Mouse (Mus musculus) olfactory bulb, adult 2 months (tissue): ENCODE results near the gene Mansc1. TPM values are rescaled to one million over a fixed set of nuclear protein-coding genes. Genes with fewer than 3 reads are reported as not detected.
A peak's percentile ranks its signal among the peaks of the same experiment; 100 is the strongest.

Source experiments
- H3K27ac ChIP-seq: fragments of 200-500 bp; 2 replicates; pipeline ENCODE4 v1.5.1; 2012; ENCODE audit warnings: low read depth, low read length; ENCODE audit not compliant: insufficient read depth
- H3K4me1 ChIP-seq: fragments of 200-500 bp; 2 replicates; pipeline ENCODE4 v1.6.1; 2012; ENCODE audit warnings: low read length; ENCODE audit not compliant: control insufficient read depth, insufficient read depth
- H3K4me3 ChIP-seq: fragments of 200-500 bp; 2 replicates; pipeline ENCODE4 v1.5.1; 2012; ENCODE audit warnings: mild to moderate bottlenecking, low read depth, low read length, moderate library complexity; ENCODE audit not compliant: insufficient read depth
- CTCF ChIP-seq: fragments of 200-500 bp; IDR thresholded peaks from 2 replicates; pipeline ENCODE4 v1.5.1; 2012; ENCODE audit warnings: low read depth, mild to moderate bottlenecking, low read length, moderate library complexity; ENCODE audit not compliant: insufficient read depth
- POLR2A ChIP-seq: fragments of 200-500 bp; IDR thresholded peaks from 2 replicates; pipeline ENCODE4 v1.6.1; 2012; ENCODE audit warnings: mild to moderate bottlenecking, low read depth, low read length, moderate library complexity; ENCODE audit not compliant: insufficient read depth
- WGBS: fragments of 180-500 bp; shearing (Covaris S2); methylation state at CpG from one replicate; pipeline ENCODE4 v1.1.7; 2018; 5-methylcytosine and 5-hydroxymethylcytosine counted together
- polyA plus RNA-seq: library from polyadenylated mRNA; stranded (reverse); fragments of >200 nt; gene quantifications from 2 replicates; pipeline ENCODE4 v1.2.4, GENCODE M21; 2012; ENCODE audit warnings: low replicate concordance; ENCODE audit not compliant: missing spikeins, insufficient read depth, insufficient read length

Mansc1 gene
- polyA plus RNA-seq, 1 experiment = not detected

DNA sequence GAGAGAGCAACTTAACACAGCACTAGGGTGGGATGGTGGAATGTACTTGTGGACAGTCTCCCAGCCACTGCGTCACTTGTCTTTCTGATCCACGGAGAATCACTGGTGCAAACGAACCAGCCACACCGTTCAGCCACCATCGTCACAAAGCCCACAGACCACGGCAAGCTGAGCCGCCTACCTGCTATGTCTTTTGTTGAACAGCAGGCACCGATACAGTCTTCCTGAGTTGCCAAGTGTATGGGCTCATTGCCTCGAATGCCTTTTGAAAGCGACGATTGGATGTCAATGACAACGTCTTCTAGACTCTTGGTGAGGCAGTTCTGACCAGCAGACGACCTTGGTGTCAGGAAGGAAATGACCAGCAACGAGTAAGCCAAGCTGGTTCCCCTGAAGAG lies 10.7 kb downstream of the Mansc1 start:
- no peak overlapping the region for H3K4me3 ChIP-seq
- 59% methylated on average over 14 of the region's 14 CpGs for WGBS
- peaks cover 4% of the 10 kb centered on the region for H3K4me1 ChIP-seq
- TF ChIP-seq CTCF (no peak), POLR2A (no peak)
- 0 out of 2 replicates have a peak overlapping the region, but pooled peaks have one; percentile 13 for H3K27ac ChIP-seq

DNA sequence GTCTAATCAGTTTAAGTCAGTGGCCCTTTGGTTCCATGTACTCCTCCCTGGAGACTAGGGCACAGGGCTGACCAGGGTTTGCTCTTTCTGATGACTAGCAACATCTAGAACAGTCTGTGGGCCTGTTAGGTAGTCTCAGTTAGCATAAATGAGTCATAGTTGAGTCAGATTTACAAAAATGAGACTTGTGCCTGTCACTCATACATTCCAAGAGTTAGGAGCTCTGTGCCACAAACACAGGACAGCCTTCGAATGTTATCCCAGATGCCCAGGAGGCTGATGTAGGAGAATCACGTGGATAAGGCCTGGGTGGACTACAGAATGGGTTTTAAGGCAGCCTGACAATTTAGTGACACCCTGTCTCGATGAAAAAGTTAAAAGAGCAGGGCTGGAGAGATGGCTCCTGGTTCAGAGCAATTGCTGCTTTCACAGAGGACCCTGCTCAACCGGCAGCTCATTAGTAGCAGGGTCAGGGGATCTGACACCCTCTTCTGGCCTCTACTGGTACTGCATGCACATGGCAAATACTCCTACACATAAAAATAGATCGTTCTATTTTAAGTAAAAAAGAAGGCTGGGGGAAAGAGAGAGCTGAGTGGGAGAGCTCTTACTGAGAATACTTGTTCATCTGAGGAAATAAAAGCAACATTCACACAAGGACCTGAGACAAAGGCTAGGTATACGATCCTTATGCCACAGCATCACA lies 11.3 kb downstream of the Mansc1 start:
- Histone ChIP-seq H3K4me1 (peaks cover 4% of the 10 kb centered on the region), H3K27ac (0 out of 2 replicates have a peak overlapping the region, but pooled peaks have one; percentile 13), H3K4me3 (no peak overlapping the region)
- WGBS = 47% methylated on average over 6 of the region's 6 CpGs
- TF ChIP-seq POLR2A (no peak), CTCF (no peak)

DNA sequence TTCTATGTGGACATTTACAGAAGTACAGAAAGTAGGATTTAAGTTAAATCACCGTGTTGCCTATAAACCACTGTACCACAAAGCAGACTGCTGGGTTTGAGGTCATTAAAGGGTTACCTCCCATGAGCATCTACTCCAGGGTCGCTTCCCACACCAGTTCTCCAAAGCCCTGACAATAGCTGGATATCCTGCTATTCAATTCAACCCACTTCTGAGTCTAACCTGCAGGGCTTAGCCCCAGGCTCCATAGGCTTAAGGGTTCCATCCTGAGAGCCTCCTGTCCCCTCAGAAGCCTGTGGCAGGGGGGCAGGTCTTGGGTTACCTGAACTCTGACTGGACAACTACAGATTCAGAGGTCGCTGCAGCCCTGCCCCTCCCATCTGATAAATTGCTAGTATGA lies 12.2 kb downstream of the Mansc1 start:
- 88% methylated on average over 3 of the region's 3 CpGs for WGBS
- H3K27ac ChIP-seq = no peak overlapping the region

DNA sequence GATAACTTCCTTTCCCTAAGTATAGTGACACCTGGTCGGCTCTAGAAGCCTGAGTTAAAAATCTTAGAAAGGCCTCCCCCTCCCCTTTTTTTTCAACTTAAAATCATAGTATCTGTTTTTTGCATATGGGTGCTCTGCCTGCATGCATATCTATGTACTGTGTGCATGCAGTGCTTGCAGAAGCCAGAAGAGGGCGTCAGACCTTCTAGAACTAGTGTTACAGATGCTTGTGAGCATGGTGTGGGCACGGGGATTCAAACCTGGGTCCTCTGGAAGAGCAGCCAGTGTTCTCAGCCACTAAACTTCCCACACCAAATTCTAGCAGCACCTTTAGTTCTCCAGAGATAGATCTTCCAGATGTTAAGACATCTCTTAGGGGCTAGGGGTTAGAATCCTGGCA lies 14.7 kb downstream of the Mansc1 start:
- TF ChIP-seq CTCF = no peak
- 53% methylated on average over 3 of the region's 3 CpGs for WGBS
- H3K4me1 ChIP-seq = peaks cover 4% of the 10 kb centered on the region
- H3K4me3 ChIP-seq = no peak overlapping the region
- no peak overlapping the region for H3K27ac ChIP-seq

More for the DNA sequence above, 12.2 kb downstream of the Mansc1 start:
- Histone ChIP-seq H3K4me3 (no peak overlapping the region), H3K4me1 (peaks cover 4% of the 10 kb centered on the region)
- TF ChIP-seq POLR2A = no peak
- no peak for TF ChIP-seq CTCF

DNA sequence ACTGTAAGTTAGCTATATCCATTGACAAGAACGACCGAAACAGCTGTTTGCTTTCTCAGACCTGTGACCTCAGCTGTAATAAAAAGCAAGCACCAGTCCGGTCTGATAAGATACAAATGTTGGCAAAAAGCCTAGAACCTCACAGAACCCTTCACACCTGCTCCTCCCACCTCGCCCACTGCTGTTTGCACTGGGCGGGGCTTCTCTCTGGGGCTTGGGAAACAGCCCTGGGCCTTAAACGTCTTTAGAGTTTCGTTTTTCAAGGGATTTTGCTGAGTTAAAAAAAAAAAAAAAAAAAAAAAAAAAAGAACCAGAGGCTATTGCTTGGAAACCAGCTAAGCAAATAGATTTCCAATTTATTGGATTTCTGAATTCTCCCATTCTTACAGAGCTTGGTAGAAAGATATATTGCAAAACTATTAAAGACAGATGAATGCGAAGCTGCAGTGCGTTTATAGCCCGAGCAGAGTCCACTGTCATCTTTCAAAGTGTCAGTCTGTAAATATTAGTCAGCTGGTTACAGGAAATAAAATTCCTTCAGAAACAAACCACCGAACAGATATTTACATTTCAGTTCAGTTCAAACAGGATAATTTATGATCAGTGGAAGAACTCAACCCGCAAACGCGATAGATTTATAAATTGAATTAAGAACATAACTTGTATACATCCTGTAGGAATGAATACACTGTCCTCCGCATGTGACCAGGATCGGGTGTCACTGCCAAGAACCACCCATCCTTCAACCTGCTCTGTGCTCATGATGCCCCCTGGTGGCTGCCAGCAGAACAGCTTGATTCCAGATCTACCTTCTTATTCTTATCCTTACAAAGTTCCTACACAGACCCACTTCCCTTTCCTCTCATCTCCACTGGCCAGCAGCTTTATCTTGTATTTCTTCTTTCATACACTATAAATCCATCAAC lies 17.3 kb downstream of the Mansc1 start:
- WGBS = 37% methylated on average over 16 of the region's 16 CpGs
- TF ChIP-seq POLR2A = no peak
- peak; percentile 65 for TF ChIP-seq CTCF
- Histone ChIP-seq H3K4me1 (peaks cover 9% of the 10 kb centered on the region), H3K4me3 (no peak overlapping the region), H3K27ac (no peak overlapping the region)

DNA sequence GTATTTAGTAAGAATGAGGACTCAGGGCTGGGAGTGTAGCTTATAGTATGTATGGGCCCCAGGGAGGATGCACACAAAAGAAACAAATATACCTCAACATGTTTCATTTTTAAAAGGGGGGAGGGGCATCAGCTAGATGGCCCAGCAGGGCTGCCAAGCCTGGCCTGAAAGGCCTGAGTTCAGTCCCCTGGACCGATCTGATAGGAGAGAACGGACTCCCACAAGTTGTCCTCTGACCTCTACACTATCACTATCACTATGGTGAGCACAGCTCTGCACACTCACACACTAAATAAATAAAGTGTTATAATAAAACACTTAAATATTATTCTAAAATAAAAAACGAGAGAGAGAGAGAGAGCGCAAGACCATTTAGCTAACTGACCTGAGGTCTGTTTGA lies 18.0 kb downstream of the Mansc1 start:
- no peak overlapping the region for H3K4me3 ChIP-seq
- 83% methylated on average over 4 of the region's 4 CpGs for WGBS
- TF ChIP-seq CTCF (no peak), POLR2A (no peak)
- no peak overlapping the region for H3K27ac ChIP-seq
- H3K4me1 ChIP-seq = peaks cover 9% of the 10 kb centered on the region

DNA sequence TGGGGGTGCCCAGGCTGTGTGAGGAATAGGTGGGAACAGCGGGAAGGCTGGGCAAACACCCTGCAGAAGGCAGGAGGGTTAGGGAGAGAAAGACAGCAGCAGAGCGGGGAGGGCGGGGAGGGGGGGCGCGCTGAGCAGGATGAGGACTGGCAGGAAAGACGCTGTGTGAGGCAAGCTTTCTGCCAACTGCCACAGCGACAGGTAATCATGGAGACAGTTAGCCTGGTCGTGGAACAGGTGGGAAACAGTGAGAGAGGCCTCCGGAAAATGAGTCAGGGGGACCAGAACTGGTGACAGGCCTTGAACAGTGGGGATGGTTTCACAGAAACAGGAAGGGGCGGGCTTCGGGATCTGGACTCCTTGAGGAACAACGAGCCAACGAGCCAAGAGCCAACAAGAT lies 20.4 kb downstream of the Mansc1 start:
- Histone ChIP-seq H3K27ac (no peak overlapping the region), H3K4me1 (peaks cover 9% of the 10 kb centered on the region), H3K4me3 (no peak overlapping the region)
- TF ChIP-seq CTCF = no peak
- no peak for TF ChIP-seq POLR2A
- 77% methylated on average over 13 of the region's 13 CpGs for WGBS

DNA sequence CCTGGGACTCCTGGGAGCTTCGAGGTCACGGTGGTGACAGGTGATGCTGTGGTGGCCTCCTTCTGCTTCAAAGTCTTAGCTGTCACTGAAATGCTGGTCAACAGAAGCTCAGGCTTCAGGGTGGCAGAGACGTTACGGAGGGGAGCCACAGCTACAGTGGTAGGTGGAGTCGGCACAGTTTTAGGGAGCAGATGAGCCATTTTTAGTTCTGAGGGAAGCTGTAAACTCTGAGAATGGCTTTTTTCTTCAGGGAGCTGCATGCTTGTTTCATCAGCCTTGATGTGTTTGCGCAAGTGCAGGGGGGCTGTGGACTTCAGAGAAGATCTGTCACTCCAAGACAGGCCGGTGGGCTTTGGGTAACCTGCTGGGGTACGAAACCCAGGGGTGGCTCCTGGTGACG lies 21.9 kb downstream of the Mansc1 start:
- TF ChIP-seq POLR2A (no peak), CTCF (no peak)
- Histone ChIP-seq H3K4me1 (peaks cover 9% of the 10 kb centered on the region), H3K4me3 (no peak overlapping the region), H3K27ac (no peak overlapping the region)
- WGBS = 83% methylated on average over 9 of the region's 9 CpGs
